Mouse (Mus musculus): ENCODE results near the gene Srd5a1. TPM values are rescaled to one million over a fixed set of nuclear protein-coding genes. Genes with fewer than 3 reads are reported as not detected.
A peak's percentile ranks its signal among the peaks of the same experiment; 100 is the strongest.

The Srd5a1 gene
- total and polyA plus RNA-seq, 3 experiments, result 7.7 to 10.5 TPM; not detected in 1

DNA sequence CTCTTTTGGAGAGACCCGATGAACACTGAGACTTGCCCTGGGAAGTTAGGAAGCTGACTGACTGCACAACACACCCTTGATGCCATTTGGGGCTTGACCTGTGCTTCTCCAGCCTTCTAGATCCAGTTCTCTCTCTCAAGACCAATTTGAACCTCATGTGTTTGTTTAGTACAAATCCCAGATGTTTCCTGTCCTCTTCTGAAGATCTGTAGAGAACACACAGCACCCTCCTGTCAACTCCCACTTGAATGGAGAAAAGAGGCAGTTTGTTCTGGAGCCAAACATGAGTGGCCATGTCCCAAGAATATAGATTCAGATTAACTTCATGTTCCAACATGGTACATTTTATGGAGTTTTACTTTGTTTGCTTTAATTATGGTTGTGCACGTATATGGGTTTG is 32.7 kb upstream of the Srd5a1 start:
- no peaks in the 10 kb centered on the region for H3K27me3 ChIP-seq (ENCODE audit: control insufficient read depth in 1 of 2, insufficient read depth in 2 of 2, low read length in 2 of 2)
- H3K4me3 ChIP-seq (ENCODE audit: control insufficient read depth in 1 of 2, insufficient read depth in 1 of 2, low read depth in 2 of 2, low read length in 2 of 2), result no peak overlapping the region
- H3K9me3 ChIP-seq (replicated peaks; ENCODE audit: insufficient read depth, low read length), result no peaks in the 10 kb centered on the region
- H3K9ac ChIP-seq (ENCODE audit: control insufficient read depth, low read depth, low read length, poor library complexity, severe bottlenecking), result no peak overlapping the region
- H3K79me2 ChIP-seq (ENCODE audit: control insufficient read depth, insufficient read depth, low read length, poor library complexity), result no peaks in the 10 kb centered on the region
- DNase-seq (ENCODE audit: low read depth, low spot score), result no peak
- H3K4me1 ChIP-seq (ENCODE audit: control insufficient read depth in 1 of 2, insufficient read depth in 2 of 2, low read length in 2 of 2), result no peaks in the 10 kb centered on the region
- no peaks in the 10 kb centered on the region for H3K36me3 ChIP-seq (ENCODE audit: control insufficient read depth in 1 of 2, insufficient read depth in 2 of 2, low read length in 2 of 2)
- H3K27ac ChIP-seq (ENCODE audit: control insufficient read depth, low read depth, low read length), result no peak overlapping the region
- TF ChIP-seq TAL1 (IDR thresholded peaks at IDR 0.05; ENCODE audit: low read length), result no peak
- no peak for TF ChIP-seq JUND (IDR thresholded peaks at IDR 0.05; ENCODE audit: low read depth, low read length)
- no peak for TF ChIP-seq POLR2AphosphoS5 (IDR thresholded peaks at IDR 0.05; ENCODE audit: borderline replicate concordance, low read depth, low read length)

DNA sequence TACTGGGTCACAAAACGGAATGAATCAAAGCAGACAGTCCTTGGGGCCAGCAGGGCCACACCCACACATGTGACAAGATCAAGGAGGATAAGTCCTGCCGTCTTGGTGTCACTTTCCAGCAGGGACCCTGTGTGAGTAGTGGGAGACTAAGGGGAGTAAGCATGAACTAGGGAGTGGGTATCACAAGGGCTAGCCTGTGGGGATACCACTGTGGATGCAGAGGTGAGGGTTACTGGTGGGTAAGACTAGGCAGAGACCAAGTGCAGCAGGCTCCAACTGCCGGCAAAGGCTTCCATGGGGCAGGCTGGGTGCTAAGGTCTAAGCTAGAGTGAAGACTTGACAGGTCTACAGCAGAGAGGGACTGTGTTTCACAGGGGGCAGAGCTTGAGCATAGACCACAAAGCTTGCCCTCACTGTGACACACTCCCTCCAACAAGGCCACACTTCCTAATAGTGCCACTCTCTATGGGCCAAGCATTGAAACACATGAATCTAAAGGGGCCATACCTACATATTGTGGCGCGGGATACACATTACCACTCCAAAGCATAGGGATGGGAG is 31.5 kb upstream of the Srd5a1 start:
- H3K36me3 ChIP-seq (ENCODE audit: control insufficient read depth in 1 of 2, insufficient read depth in 2 of 2, low read length in 2 of 2), result no peaks in the 10 kb centered on the region; a peak in 1 of 4 replicates
- H3K4me1 ChIP-seq (ENCODE audit: control insufficient read depth in 1 of 2, insufficient read depth in 2 of 2, low read length in 2 of 2), result no peaks in the 10 kb centered on the region
- DNase-seq (ENCODE audit: low read depth, low spot score), result peak; percentile 26

DNA sequence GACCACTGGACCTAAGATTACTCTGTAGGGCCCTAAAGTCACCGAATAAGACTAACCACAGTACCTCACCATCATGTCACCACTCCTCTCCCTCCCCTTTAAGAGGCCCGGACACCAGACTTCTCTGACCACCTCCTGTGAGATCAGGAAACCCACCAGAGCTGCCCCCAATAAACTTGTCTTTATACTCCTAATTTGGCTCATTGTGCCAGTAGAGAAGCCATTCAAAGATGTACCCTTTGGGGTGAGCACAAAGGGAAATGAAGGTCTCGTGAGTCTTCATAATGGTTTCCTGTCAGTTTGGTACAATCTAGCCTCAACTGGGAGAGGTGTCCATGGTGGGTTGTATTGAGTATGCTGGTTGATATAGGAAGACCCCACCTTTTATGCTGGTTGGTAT is 29.8 kb upstream of the Srd5a1 start:
- Histone ChIP-seq H3K36me3 (ENCODE audit: control insufficient read depth in 1 of 2, insufficient read depth in 2 of 2, low read length in 2 of 2) (no peaks in the 10 kb centered on the region; a peak in 2 of 4 replicates), H3K27me3 (ENCODE audit: control insufficient read depth in 1 of 2, insufficient read depth in 2 of 2, low read length in 2 of 2) (no peaks in the 10 kb centered on the region), H3K4me3 (ENCODE audit: control insufficient read depth in 1 of 2, insufficient read depth in 1 of 2, low read depth in 2 of 2, low read length in 2 of 2) (no peak overlapping the region), H3K79me2 (ENCODE audit: control insufficient read depth, insufficient read depth, low read length, poor library complexity) (no peaks in the 10 kb centered on the region), H3K9ac (ENCODE audit: control insufficient read depth, low read depth, low read length, poor library complexity, severe bottlenecking) (no peak overlapping the region), H3K4me1 (ENCODE audit: control insufficient read depth in 1 of 2, insufficient read depth in 2 of 2, low read length in 2 of 2) (no peaks in the 10 kb centered on the region), H3K27ac (ENCODE audit: control insufficient read depth, low read depth, low read length) (no peak overlapping the region), H3K9me3 (replicated peaks; ENCODE audit: insufficient read depth, low read length) (no peaks in the 10 kb centered on the region)
- DNase-seq (ENCODE audit: low read depth, low spot score), result no peak
- TF ChIP-seq POLR2A (IDR thresholded peaks at IDR 0.05; ENCODE audit: control insufficient read depth in 1 of 2, insufficient read depth in 1 of 2, low read depth in 1 of 2, low read length in 2 of 2, poor library complexity in 1 of 2), result peak in 1 of 2 experiments; percentile 30; a peak in 2 of 4 replicates
- TF ChIP-seq CHD1 (IDR thresholded peaks at IDR 0.05; ENCODE audit: low read depth, low read length), result no peak

More for the DNA sequence above, 31.5 kb upstream of the Srd5a1 start:
- no peaks in the 10 kb centered on the region for H3K79me2 ChIP-seq (ENCODE audit: control insufficient read depth, insufficient read depth, low read length, poor library complexity)
- TF ChIP-seq E2F4 (IDR thresholded peaks at IDR 0.05; ENCODE audit: borderline replicate concordance, low read depth, low read length), result no peak
- TF ChIP-seq CTCF (IDR thresholded peaks at IDR 0.05 in 2 of 3, conservative IDR thresholded peaks at IDR 0.05 in 1 of 3; ENCODE audit: control insufficient read depth in 1 of 3, insufficient read depth in 1 of 3, low read depth in 2 of 3, low read length in 3 of 3, poor library complexity in 1 of 3, severe bottlenecking in 1 of 3), result no peak
- no peak for TF ChIP-seq NELFE (IDR thresholded peaks at IDR 0.05; ENCODE audit: low read depth, low read length)
- no peak for TF ChIP-seq BHLHE40 (IDR thresholded peaks at IDR 0.05; ENCODE audit: borderline replicate concordance, low read depth, low read length)
- no peak for TF ChIP-seq TCF12 (IDR thresholded peaks at IDR 0.05; ENCODE audit: low read depth, low read length)
- TF ChIP-seq MAFK (IDR thresholded peaks at IDR 0.05; ENCODE audit: borderline replicate concordance, low read depth, low read length), result no peak
- no peak for TF ChIP-seq MEF2A (IDR thresholded peaks at IDR 0.05; ENCODE audit: extremely low read depth, insufficient replicate concordance, low read depth, low read length, poor library complexity, severe bottlenecking)
- 0 out of 4 replicates have a peak, but pooled peaks of 1 of the 2 experiments have one; percentile 22 for TF ChIP-seq POLR2A (IDR thresholded peaks at IDR 0.05; ENCODE audit: control insufficient read depth in 1 of 2, insufficient read depth in 1 of 2, low read depth in 1 of 2, low read length in 2 of 2, poor library complexity in 1 of 2)
- TF ChIP-seq TAL1 (IDR thresholded peaks at IDR 0.05; ENCODE audit: low read length), result no peak
- no peak for TF ChIP-seq TBP (IDR thresholded peaks at IDR 0.05; ENCODE audit: low read depth, low read length)
- TF ChIP-seq MYB (IDR thresholded peaks at IDR 0.05; ENCODE audit: low read depth, low read length), result no peak
- TF ChIP-seq HCFC1 (IDR thresholded peaks at IDR 0.05; ENCODE audit: low read depth, low read length), result no peak
- peak; percentile 18; the same call in 1 of the 2 replicates for TF ChIP-seq USF1 (IDR thresholded peaks at IDR 0.05; ENCODE audit: low read depth, low read length)
- TF ChIP-seq MXI1 (IDR thresholded peaks at IDR 0.05; ENCODE audit: low read depth, low read length), result no peak
- TF ChIP-seq ZKSCAN1 (IDR thresholded peaks at IDR 0.05; ENCODE audit: low read depth, low read length), result no peak
- no peak for TF ChIP-seq GATA1 (IDR thresholded peaks at IDR 0.05; ENCODE audit: low read depth, low read length)
- TF ChIP-seq RAD21 (IDR thresholded peaks at IDR 0.05; ENCODE audit: low read depth, low read length), result no peak
- TF ChIP-seq UBTF (IDR thresholded peaks at IDR 0.05; ENCODE audit: borderline replicate concordance, insufficient read depth, low read depth, low read length), result no peak
- no peak for TF ChIP-seq SMC3 (IDR thresholded peaks at IDR 0.05; ENCODE audit: low read depth, low read length)
- peak; percentile 73 for TF ChIP-seq POLR2AphosphoS2 (IDR thresholded peaks at IDR 0.05; ENCODE audit: low read length)
- TF ChIP-seq MYC (IDR thresholded peaks at IDR 0.05; ENCODE audit: low read depth, low read length), result no peak
- no peak for TF ChIP-seq KAT2A (conservative IDR thresholded peaks at IDR 0.05; ENCODE audit: low read depth, low read length)
- TF ChIP-seq GABPA (IDR thresholded peaks at IDR 0.05; ENCODE audit: low read depth, low read length), result no peak
- H3K27ac ChIP-seq (ENCODE audit: control insufficient read depth, low read depth, low read length), result no peak overlapping the region
- no peaks in the 10 kb centered on the region for H3K9me3 ChIP-seq (replicated peaks; ENCODE audit: insufficient read depth, low read length)
- H3K27me3 ChIP-seq (ENCODE audit: control insufficient read depth in 1 of 2, insufficient read depth in 2 of 2, low read length in 2 of 2), result no peaks in the 10 kb centered on the region
- H3K4me3 ChIP-seq (ENCODE audit: control insufficient read depth in 1 of 2, insufficient read depth in 1 of 2, low read depth in 2 of 2, low read length in 2 of 2), result no peak overlapping the region
- H3K9ac ChIP-seq (ENCODE audit: control insufficient read depth, low read depth, low read length, poor library complexity, severe bottlenecking), result no peak overlapping the region
